Mouse (Mus musculus) urinary bladder, postnatal 36 days (tissue): Measurements from ENCODE around the gene Exoc6b.
A peak's percentile ranks its signal among the peaks of the same experiment; 100 is the strongest.
"Not testable (repeated sequence)": the region's sequence is repeated elsewhere in the genome, so short reads cannot be mapped to it uniquely, and the experiment has no call there.

Experiments used
- DNase-seq, 2 experiments: peaks; one replicate each; pipeline ENCODE4 v3.0.0; 2022; ENCODE audit warnings: low spot score in 2 of 2, mixed read lengths in 1 of 2

Exoc6b gene

DNA sequence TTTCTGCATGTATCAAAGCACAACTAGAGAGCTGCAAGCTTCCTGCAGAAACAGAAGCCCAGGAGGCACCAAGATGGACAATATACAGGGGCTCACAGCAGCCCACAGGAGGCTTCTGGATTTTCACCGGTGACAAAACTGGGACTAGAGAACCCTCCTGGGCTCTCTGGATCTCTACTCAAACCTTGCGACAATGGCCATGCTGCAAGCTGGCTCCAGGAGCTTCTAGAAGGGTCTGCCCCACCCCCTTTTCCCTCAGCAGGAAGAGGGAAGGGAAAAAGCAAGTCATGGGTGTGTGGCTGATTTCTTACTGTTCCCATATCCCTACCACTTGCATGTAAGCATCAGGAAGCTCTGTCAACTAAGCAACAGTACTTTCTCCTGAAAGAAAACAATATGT is 437.7 kb downstream of the Exoc6b start:
- no peak for DNase-seq

DNA sequence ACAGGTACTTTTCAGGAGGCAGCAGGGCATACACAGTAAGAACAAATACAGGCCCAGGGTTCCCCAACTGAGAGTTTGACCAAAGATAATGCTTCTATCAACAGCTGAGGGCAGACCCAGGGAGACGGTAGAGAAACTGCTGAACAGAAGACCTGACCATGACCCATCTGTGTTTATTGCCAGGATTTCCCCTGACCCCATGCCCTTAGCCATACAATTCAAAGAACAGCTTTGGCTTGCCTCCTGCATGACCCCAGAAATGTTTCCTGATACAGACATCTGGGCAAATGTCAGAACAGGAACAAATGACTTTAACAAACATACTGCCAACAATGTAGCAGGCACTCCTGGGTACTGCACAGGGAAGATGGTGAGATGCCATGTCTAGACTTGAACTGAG is 439.0 kb downstream of the Exoc6b start:
- DNase-seq = no peak

GRCm38 (mm10) chr6:84628831-84629230 is 440.5 kb downstream of the Exoc6b start:
- DNase-seq = no peak

GRCm38 (mm10) chr6:84626398-84626797 is 442.9 kb downstream of the Exoc6b start:
- no peak for DNase-seq

DNA sequence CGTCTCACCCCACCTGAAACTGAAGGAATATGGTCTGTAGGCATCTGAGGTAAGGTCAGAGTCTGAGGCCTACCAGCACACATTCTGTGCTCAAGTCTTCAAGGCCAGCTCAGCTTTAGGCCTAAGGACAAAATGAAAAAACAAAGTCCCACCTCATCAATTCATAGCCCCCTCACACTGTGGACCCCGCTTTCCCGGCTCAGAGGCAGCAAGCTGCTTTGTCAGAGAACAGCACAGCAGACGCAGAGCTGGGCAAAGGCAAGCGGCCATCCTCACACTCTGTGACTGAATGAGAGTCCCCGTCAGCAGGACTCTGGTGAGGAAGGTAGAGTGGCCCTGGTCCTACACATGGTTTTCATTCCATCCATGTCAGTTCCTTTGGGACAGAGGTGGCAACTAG is 450.1 kb downstream of the Exoc6b start:
- DNase-seq = no peak

- DNase-seq = no peak
Observed at GRCm38 (mm10) chr6:84617051-84617450, 452.3 kb downstream of the Exoc6b start.

DNA sequence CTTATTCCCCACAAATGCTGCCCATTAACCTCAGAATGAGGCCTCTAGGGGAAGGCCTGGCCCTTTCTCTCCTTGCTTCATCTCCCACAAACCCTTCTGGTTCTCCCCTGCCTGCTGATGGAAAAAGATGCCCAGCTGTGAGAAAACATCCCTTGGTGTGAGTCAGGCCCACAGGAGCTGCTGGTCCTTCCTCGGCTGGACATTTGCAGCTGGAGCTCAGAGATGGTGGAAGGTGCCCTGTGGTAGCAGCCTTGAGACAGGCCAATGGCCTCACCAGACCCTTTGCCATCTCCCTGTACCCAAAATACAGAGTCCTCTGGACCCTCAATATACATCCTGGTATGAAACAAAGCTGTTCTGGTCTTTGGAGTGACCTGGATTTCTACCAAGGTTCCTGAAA is 452.7 kb downstream of the Exoc6b start:
- DNase-seq = no peak

GRCm38 (mm10) chr6:84613561-84613960 is 455.8 kb downstream of the Exoc6b start:
- DNase-seq = no peak

DNA sequence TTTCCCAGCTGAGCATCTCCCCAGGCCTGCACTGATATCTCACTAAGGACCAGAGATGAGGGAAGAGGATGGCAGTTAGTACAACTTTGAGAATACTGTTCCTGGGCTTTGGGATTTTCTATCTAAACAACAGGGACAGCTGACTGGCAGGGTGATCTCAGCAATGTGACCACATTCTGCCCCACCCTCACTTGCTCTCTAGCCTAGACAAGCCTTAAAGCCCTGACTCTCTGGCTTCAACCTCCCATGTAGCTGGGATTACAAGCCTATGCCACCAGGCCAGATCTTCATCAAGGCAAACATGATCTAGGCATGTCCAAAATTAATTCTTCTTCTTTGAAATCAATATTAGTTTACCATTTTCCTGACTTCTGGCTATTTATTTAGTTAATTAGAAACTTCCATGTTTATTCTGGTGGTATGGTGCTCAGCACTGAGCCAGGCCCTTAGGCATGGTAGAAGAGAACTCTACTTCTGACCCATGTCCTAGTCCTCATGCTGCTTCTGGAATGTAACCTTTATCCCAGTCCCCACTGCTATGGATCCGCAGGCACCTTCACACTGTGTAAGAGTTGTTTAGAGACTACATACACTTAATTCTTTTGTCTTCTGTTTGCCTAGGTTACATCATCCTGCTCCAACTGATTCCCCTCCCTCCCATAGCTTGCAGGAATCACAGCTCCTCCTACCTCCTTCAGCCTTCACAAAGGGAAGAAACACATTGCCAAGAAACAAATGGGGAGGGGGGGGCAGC is 468.0 kb downstream of the Exoc6b start:
- DNase-seq = no peak

- not testable (repeated sequence) for DNase-seq
Observed at GRCm38 (mm10) chr6:84599296-84599695, 470.0 kb downstream of the Exoc6b start.

GRCm38 (mm10) chr6:84598725-84599124 is 470.6 kb downstream of the Exoc6b start:
- DNase-seq = no peak

- no peak for DNase-seq
Observed at GRCm38 (mm10) chr6:84594626-84595025, 474.7 kb downstream of the Exoc6b start.

DNA sequence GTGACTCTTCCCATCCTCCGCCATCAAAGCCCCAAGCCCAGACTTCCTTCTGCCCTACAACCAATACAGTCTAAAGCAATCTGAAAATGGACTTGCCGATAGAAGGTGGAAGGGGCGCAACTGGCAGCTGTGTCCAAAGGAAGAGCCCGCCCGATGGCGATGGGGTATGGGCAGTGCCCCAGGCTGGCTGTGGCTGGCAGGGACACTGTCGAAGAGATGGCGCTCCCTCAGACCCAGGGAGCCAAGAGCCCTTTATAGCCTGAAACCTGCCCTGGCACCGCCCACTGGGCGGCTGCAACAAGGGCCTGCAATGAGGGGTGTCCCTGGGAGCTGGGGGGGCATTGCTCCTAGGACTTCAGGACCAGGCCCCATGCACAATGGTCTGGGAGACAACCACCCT is 475.6 kb downstream of the Exoc6b start, which contains the start of gene Cyp26b1:
Gene Cyp26b1 (minus strand): TSS at position 216 of the 400 bp plus-strand sequence.
- no peak for DNase-seq

- no peak for DNase-seq
Observed at GRCm38 (mm10) chr6:84590961-84591745, 478.2 kb downstream of the Exoc6b start.

GRCm38 (mm10) chr6:84589742-84590686 is 479.3 kb downstream of the Exoc6b start:
- DNase-seq = peak; percentile 76 to 86

GRCm38 (mm10) chr6:84588895-84589652 is 480.2 kb downstream of the Exoc6b start:
- DNase-seq = peak in 1 of 2 experiments; percentile 33

DNA sequence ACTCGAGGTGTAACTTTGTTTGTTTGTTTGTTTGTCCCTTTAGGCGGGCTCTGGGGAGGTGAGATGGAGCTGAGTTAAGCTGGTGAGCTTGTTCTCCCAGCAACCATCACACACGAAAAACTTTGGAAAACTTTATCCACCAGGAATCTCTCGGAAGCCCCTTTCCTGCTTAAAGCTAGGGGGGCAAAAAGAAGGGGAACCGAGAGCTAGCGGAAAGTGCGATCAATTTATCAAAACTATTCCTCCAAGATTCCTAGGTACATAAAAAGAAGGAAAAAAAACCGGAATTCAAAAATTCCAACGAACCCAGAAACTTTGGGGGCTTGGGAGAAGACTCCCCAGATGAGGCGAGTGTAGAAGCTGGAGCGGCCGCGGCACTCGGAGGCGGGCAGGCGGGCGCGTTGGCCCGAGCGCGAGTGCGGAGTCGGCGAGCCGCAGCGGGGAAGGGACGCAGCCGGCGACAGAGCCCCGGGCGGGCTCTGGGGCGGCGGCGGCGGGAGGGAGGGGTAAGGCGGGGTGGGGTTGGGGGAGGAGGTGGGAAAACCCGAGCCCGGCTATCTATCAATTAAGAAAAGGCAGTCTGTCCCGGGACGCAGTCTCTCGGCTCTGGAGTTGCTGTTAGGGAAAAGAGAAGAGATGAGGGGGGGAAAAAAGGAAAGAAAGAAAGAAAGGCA is 481.0 kb downstream of the Exoc6b start:
- DNase-seq = no peak

GRCm38 (mm10) chr6:84587471-84588101 is 481.7 kb downstream of the Exoc6b start:
- DNase-seq = peak in 1 of 2 experiments; percentile 39

GRCm38 (mm10) chr6:84586551-84587200 is 482.6 kb downstream of the Exoc6b start:
- DNase-seq = no peak
